8 mouse cellular contexts compared by ENCODE assay signal in the genomic region with DNA sequence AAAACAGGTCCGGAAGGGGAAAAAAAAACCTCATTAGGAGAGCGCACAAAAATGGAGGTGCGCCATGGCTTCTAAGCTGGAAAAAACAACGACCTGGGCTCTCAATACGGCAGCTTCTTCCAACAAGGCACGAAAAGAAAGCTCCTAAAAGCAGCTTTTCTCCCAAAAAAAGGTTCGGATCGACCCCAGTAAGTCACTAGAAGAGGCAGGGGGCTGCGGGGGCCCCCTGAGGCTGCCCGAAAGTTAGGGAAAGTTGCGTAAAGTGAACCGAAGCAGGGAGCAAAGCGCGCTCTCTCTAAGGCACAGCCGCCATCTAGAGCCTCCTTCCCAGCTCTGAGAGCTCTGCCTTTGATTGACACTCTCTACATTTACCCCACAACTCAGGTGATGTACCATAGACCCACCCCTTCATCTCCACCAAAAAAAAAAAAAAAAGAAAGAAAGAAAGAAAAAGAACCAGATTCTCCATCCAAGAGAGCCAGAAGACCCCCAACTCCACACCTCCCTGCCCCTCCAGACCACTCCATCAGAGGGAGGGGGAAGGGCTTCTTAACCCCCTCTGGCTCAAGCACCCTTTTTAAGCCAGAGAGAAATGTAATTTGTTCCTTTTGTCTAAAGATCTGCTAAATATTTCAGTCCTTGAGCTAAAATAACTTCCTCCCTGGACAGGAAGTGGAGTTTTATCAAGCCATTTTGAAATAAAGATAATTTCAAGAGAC. TPM values are rescaled to one million over a fixed set of nuclear protein-coding genes. Genes with fewer than 3 reads are reported as not detected.
DNase-seq lines count a peak whose midpoint lies in the region; ATAC-seq and TF ChIP-seq lines count a peak whose summit lies in the region.

A gene (minus strand): TSS at position 419 of the 719 bp plus-strand sequence.

- dilution Hi-C loops in CH12.LX (cut with MboI; ENCODE audit: extremely low pct_ligation_motif_present, extremely low pct_unique_long_range_greater_than_20kb, low sequenced_read_pairs): no loop called here

- no peaks in the 10 kb centered on the region for H3K27me3 ChIP-seq in CH12.LX (replicated peaks)
- H3K27me3 ChIP-seq in heart, embryonic 10.5 days (ENCODE audit: insufficient read depth, poor library complexity, severe bottlenecking): no peaks in the 10 kb centered on the region
- no peaks in the 10 kb centered on the region for H3K27me3 ChIP-seq in kidney, embryonic 14.5 days (ENCODE audit: control insufficient read depth, insufficient read depth, low read length)
- no peaks in the 10 kb centered on the region for H3K27me3 ChIP-seq in liver, embryonic 13.5 days
- no peaks in the 10 kb centered on the region for H3K27me3 ChIP-seq in stomach, postnatal 0 days (ENCODE audit: control insufficient read depth, insufficient read depth, low read length)

- H3K4me3 ChIP-seq in CH12.LX (replicated peaks in 1 of 3; ENCODE audit: low read depth in 2 of 3, low read length in 2 of 3, poor library complexity in 1 of 3): peak within 1 kb of the TSS; percentile 58 to 78 (median 67)
- peak within 1 kb of the TSS; percentile 98 for H3K4me3 ChIP-seq in embryonic fibroblast, embryonic 13.5 days (ENCODE audit: insufficient read depth, low read length)
- H3K4me3 ChIP-seq in heart, embryonic 10.5 days: peak within 1 kb of the TSS; percentile 75
- peak within 1 kb of the TSS; percentile 80 for H3K4me3 ChIP-seq in kidney, embryonic 14.5 days (ENCODE audit: low read length)
- peak within 1 kb of the TSS; percentile 83 for H3K4me3 ChIP-seq in liver, embryonic 13.5 days (replicated peaks)
- H3K4me3 ChIP-seq in stomach, postnatal 0 days (ENCODE audit: low read depth, low read length): peak within 1 kb of the TSS; percentile 63

- TF ChIP-seq POLR2A in CH12.LX (IDR thresholded peaks at IDR 0.05; ENCODE audit: low read depth, low read length): peak; percentile 90
- peak; percentile 91 for TF ChIP-seq POLR2A in embryonic fibroblast, embryonic 13.5 days (IDR thresholded peaks at IDR 0.05; ENCODE audit: low read depth, low read length)

- H3K9ac ChIP-seq in CH12.LX (ENCODE audit: insufficient read depth, low read depth): peak within 1 kb of the TSS; percentile 97
- H3K9ac ChIP-seq in kidney, embryonic 14.5 days (ENCODE audit: low read depth, low read length): peak within 1 kb of the TSS; percentile 95
- H3K9ac ChIP-seq in liver, embryonic 13.5 days: peak within 1 kb of the TSS; percentile 95
- H3K9ac ChIP-seq in stomach, postnatal 0 days (ENCODE audit: low read length): peak within 1 kb of the TSS; percentile 90

- peak within 1 kb of the TSS; percentile 96 for H3K27ac ChIP-seq in CH12.LX (ENCODE audit: insufficient read depth, low read depth)
- H3K27ac ChIP-seq in embryonic fibroblast, embryonic 13.5 days (ENCODE audit: insufficient read depth, low read length): peak within 1 kb of the TSS; percentile 98
- peak within 1 kb of the TSS; percentile 99 for H3K27ac ChIP-seq in heart, embryonic 10.5 days
- H3K27ac ChIP-seq in kidney, embryonic 14.5 days (ENCODE audit: low read depth, low read length): peak within 1 kb of the TSS; percentile 100
- H3K27ac ChIP-seq in liver, embryonic 13.5 days: peak within 1 kb of the TSS; percentile 99
- H3K27ac ChIP-seq in stomach, postnatal 0 days (replicated peaks): peak within 1 kb of the TSS; percentile 99

- in situ Hi-C loops in CH12.LX (cut with MboI; ENCODE audit: low pct_ligation_motif_present, low pct_unique_long_range_greater_than_20kb, low sequenced_read_pairs): no loop called here

- H3K79me2 ChIP-seq in CH12.LX (replicated peaks; ENCODE audit: control insufficient read depth, extremely low read depth, insufficient read depth, poor library complexity, severe bottlenecking): peaks cover 46% of the 10 kb centered on the region

- ATAC-seq in kidney, embryonic 14.5 days (ENCODE audit: low FRiP score, low TSS enrichment): peak; percentile 70
- peak; percentile 60 for ATAC-seq in liver, embryonic 13.5 days (ENCODE audit: low read depth)
- peak; percentile 54 for ATAC-seq in stomach, postnatal 0 days (ENCODE audit: low FRiP score, low TSS enrichment)

- under 1% methylated on average over 15 of the region's 15 CpGs for WGBS in heart, embryonic 10.5 days
- WGBS in kidney, embryonic 14.5 days: 0% methylated on average over 15 of the region's 15 CpGs
- WGBS in liver, embryonic 13.5 days (ENCODE audit: insufficient replicate concordance): under 1% methylated on average over 15 of the region's 15 CpGs
- WGBS in stomach, postnatal 0 days: under 1% methylated on average over 15 of the region's 15 CpGs

- TF ChIP-seq CTCF in CH12.LX (conservative IDR thresholded peaks at IDR 0.05 in 1 of 2, IDR thresholded peaks at IDR 0.05 in 1 of 2; ENCODE audit: low read depth in 2 of 2, low read length in 2 of 2): no peak
- no peak for TF ChIP-seq CTCF in embryonic fibroblast, embryonic 13.5 days (IDR thresholded peaks at IDR 0.05; ENCODE audit: borderline replicate concordance, insufficient read depth, low read length)
- TF ChIP-seq CTCF in stomach, postnatal 0 days (IDR thresholded peaks at IDR 0.05; ENCODE audit: low read depth): no peak; the same call in 1 of the 2 replicates

- peaks cover 8 to 30% of the 10 kb centered on the region in 2 experiments for H3K36me3 ChIP-seq in CH12.LX (replicated peaks in 1 of 2; ENCODE audit: control insufficient read depth in 1 of 2, insufficient read depth in 1 of 2, low read length in 1 of 2)
- peaks cover 27% of the 10 kb centered on the region for H3K36me3 ChIP-seq in heart, embryonic 10.5 days
- peaks cover 14% of the 10 kb centered on the region for H3K36me3 ChIP-seq in kidney, embryonic 14.5 days (ENCODE audit: control insufficient read depth, insufficient read depth, low read length)
- H3K36me3 ChIP-seq in liver, embryonic 13.5 days: peaks cover 24% of the 10 kb centered on the region
- H3K36me3 ChIP-seq in stomach, postnatal 0 days (ENCODE audit: control insufficient read depth, insufficient read depth, low read length): no peaks in the 10 kb centered on the region; the same call in 1 of the 2 replicates

- no peaks in the 10 kb centered on the region for H3K9me3 ChIP-seq in CH12.LX (replicated peaks; ENCODE audit: low read length)
- no peaks in the 10 kb centered on the region for H3K9me3 ChIP-seq in heart, embryonic 10.5 days
- H3K9me3 ChIP-seq in kidney, embryonic 14.5 days (ENCODE audit: control insufficient read depth, low read length): no peaks in the 10 kb centered on the region
- H3K9me3 ChIP-seq in liver, embryonic 13.5 days (replicated peaks): no peaks in the 10 kb centered on the region
- no peaks in the 10 kb centered on the region for H3K9me3 ChIP-seq in stomach, postnatal 0 days (ENCODE audit: control insufficient read depth, low read length)

- TF ChIP-seq EP300 in CH12.LX (IDR thresholded peaks at IDR 0.05; ENCODE audit: low read length): no peak
- no peak for TF ChIP-seq EP300 in stomach, postnatal 0 days (optimal IDR thresholded peaks at IDR 0.05)

- DNase-seq in CH12.LX (ENCODE audit: extremely low read depth): peak; percentile 87
- DNase-seq in adrenal gland, postnatal 4 days (ENCODE audit: low spot score in 2 of 2): peak; percentile 30 to 40
- peak; percentile 91 for DNase-seq in heart, embryonic 10.5 days (ENCODE audit: low spot score)
- DNase-seq in liver, embryonic 13.5 days: peak; percentile 69
- DNase-seq in natural killer cell, adult 2 months (ENCODE audit: low spot score in 2 of 2): peak; percentile 81 to 83
- DNase-seq in stomach, postnatal 0 days (ENCODE audit: low spot score): peak; percentile 79

- peak within 1 kb of the TSS; percentile 86; the same call in 1 of the 2 replicates for H3K4me2 ChIP-seq in CH12.LX (ENCODE audit: insufficient read depth, low read depth, poor library complexity, severe bottlenecking)
- H3K4me2 ChIP-seq in kidney, embryonic 14.5 days (replicated peaks; ENCODE audit: low read depth, low read length): peak within 1 kb of the TSS; percentile 48
- H3K4me2 ChIP-seq in liver, embryonic 13.5 days: peak within 1 kb of the TSS; percentile 69
- peak within 1 kb of the TSS; percentile 45 for H3K4me2 ChIP-seq in stomach, postnatal 0 days (replicated peaks; ENCODE audit: low read depth)

- H3K4me1 ChIP-seq in CH12.LX (ENCODE audit: control insufficient read depth in 1 of 2, insufficient read depth in 2 of 2): peaks cover 4 to 9% of the 10 kb centered on the region in 2 experiments
- H3K4me1 ChIP-seq in embryonic fibroblast, embryonic 13.5 days (ENCODE audit: control insufficient read depth, insufficient read depth, low read length): peaks cover 4% of the 10 kb centered on the region
- peaks cover 6% of the 10 kb centered on the region; the same call in 1 of the 2 replicates for H3K4me1 ChIP-seq in heart, embryonic 10.5 days
- peaks cover 5% of the 10 kb centered on the region; the same call in 1 of the 2 replicates for H3K4me1 ChIP-seq in kidney, embryonic 14.5 days (ENCODE audit: control insufficient read depth, insufficient read depth, low read length)
- peaks cover 22% of the 10 kb centered on the region for H3K4me1 ChIP-seq in liver, embryonic 13.5 days (replicated peaks)
- no peaks in the 10 kb centered on the region for H3K4me1 ChIP-seq in stomach, postnatal 0 days (replicated peaks; ENCODE audit: control insufficient read depth, insufficient read depth)

- TF ChIP-seq RAD21 in CH12.LX (IDR thresholded peaks at IDR 0.05; ENCODE audit: low read depth, low read length): no peak; the same call in 1 of the 2 replicates

TF ChIP-seq in CH12.LX, 34 proteins besides CTCF, POLR2A, EP300 and RAD21 (continues in another document):
- TF ChIP-seq ZNF384 (IDR thresholded peaks at IDR 0.05; ENCODE audit: low read depth, low read length) (peak; percentile 93), NRF1 (IDR thresholded peaks at IDR 0.05; ENCODE audit: low read depth, low read length) (peak; percentile 51; the same call in 1 of the 2 replicates), PAX5 (IDR thresholded peaks at IDR 0.05; ENCODE audit: low read length) (no peak), SIN3A (IDR thresholded peaks at IDR 0.05; ENCODE audit: low read length) (peak; percentile 63; the same call in 1 of the 2 replicates), TBP (conservative IDR thresholded peaks at IDR 0.05; ENCODE audit: low read depth, low read length) (peak; percentile 84), USF1 (IDR thresholded peaks at IDR 0.05; ENCODE audit: low read depth, low read length) (no peak), ZKSCAN1 (IDR thresholded peaks at IDR 0.05; ENCODE audit: borderline replicate concordance, low read depth, low read length) (no peak)

RNA-seq across cellular contexts. Expression of the gene that starts here (rescaled TPM):
- total RNA-seq in CH12.LX (2012; rRNA removed) (21.4 and 30.9 TPM in 2 replicates), CH12.LX (2014; rRNA removed) (18.2 and 23.2 TPM in 2 replicates)
- polyA plus RNA-seq in CH12.LX (2012; ENCODE audit: insufficient read length, low read depth): 39.3 and 42.8 TPM in 2 replicates
- 10 to 100 TPM; 63.5 to 69.1 TPM for total RNA-seq in adrenal gland, postnatal 4 days (2021)
- 45.2 and 51.4 TPM in 2 replicates for polyA plus RNA-seq in embryonic fibroblast, embryonic 13.5 days (2011; ENCODE audit: insufficient read length, low read depth, missing spikeins)
- 43.6 and 46.0 TPM in 2 replicates for polyA plus RNA-seq in heart, embryonic 10.5 days (2016; fragmentation: Nextera tagmentation; extraction: Ambion mirVana)
- polyA plus RNA-seq in kidney, embryonic 14.5 days (2014; fragmentation: Nextera tagmentation; extraction: Ambion mirVana): 43.7 and 70.9 TPM in 2 replicates
- polyA plus RNA-seq in liver, embryonic 13.5 days (2015; fragmentation: Nextera tagmentation; extraction: Ambion mirVana): 18.8 and 25.6 TPM in 2 replicates
- 15.9 and 18.0 TPM in 2 replicates for polyA plus RNA-seq in stomach, postnatal 0 days (2015; fragmentation: Nextera tagmentation; extraction: Ambion mirVana)

Comparison
In these comparisons a context has a peak if more than half of its experiments do, and no peak if none do; other contexts are left out.
1. Peak in every context shown above with its lines: DNase-seq, ATAC-seq, H3K4me3 ChIP-seq and H3K27ac ChIP-seq.
2. DNase-seq: peak in every context shown above with its lines; median percentile 91 in heart, embryonic 10.5 days; 87 in CH12.LX; 82 in natural killer cell, adult 2 months; 79 in stomach, postnatal 0 days; 69 in liver, embryonic 13.5 days; 35 in adrenal gland, postnatal 4 days.